Mouse (Mus musculus): ENCODE results near the gene Irs2. TPM values are rescaled to one million over a fixed set of nuclear protein-coding genes. Genes with fewer than 3 reads are reported as not detected.

The Irs2 gene
- polyA plus RNA-seq, 1 experiment from 2014 or later: 6.8 TPM

DNA sequence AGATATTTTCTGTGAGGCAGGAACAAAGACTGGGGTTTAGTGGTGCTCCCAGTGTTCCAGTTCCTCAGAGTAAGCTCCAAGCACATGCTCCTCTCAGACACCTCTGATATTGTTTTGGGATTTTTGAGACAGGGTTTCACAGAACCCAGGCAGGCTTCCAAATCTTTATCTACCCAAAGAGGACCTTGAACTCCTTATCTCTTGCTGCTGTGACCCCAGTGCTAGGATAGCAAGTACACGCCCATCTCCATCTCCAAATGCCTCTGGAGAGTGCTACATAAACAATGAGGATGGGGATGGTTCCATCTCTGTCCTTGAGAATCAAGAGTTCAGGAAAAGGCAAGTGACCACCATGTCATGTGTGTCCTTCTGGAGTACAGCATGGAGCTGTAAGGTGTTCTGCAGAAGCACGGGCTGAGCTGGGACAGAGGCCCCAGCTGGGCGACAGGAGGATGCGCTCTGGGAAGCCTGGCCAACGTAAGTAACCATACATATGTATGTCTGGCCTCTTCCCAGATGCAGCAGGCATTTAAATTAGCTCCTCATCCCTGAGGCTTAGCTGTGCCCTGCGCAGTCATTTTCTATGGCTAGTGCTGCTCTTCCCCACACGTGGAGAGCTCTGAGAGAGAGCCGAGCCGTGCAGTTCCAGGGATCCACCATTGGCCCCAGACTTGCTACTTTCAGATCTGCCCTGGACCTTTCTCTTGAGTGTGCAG, 34.8 kb upstream of the Irs2 start:
- Histone ChIP-seq H3K9ac (replicated peaks; ENCODE audit: low read length) (no peak overlapping the region), H3K4me3 (ENCODE audit: low read depth, low read length) (no peak overlapping the region), H3K27ac (replicated peaks; ENCODE audit: low read depth, low read length) (no peak overlapping the region), H3K27me3 (ENCODE audit: control insufficient read depth, insufficient read depth, low read length) (no peaks in the 10 kb centered on the region), H3K4me2 (ENCODE audit: low read depth, low read length) (no peak overlapping the region), H3K4me1 (ENCODE audit: control insufficient read depth, insufficient read depth, low read length) (no peaks in the 10 kb centered on the region), H3K36me3 (replicated peaks; ENCODE audit: control insufficient read depth, insufficient read depth, low read depth, low read length) (no peaks in the 10 kb centered on the region), H3K9me3 (replicated peaks; ENCODE audit: control insufficient read depth, low read length) (no peaks in the 10 kb centered on the region)
- DNase-seq (ENCODE audit: low spot score): no peak
- ATAC-seq (replicated peaks; ENCODE audit: insufficient number of reproducible peaks, low FRiP score, low TSS enrichment, low read depth): no peak
- 81% methylated on average over 9 of the region's 9 CpGs for whole genome bisulfite sequencing

DNA sequence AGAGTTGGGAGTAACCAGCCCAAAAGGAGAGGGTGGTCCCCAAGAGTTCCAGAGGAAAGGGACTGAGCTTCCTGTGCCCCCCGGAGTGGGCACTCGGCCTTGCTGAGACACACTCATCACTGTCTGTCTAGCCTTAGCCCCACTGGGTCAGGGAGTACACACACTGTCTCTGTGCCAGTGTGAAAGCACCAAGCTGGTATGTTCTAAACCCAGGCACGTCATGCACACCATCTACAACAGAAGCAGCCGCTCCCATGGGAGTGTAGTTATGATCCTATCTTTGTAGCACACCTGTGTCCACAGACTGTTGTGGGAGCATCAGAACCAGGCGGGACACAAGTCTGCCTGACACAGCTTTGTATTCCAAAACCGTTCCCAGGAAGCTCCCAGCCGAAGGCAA, 31.8 kb upstream of the Irs2 start:
- ATAC-seq (replicated peaks; ENCODE audit: insufficient number of reproducible peaks, low FRiP score, low TSS enrichment, low read depth): no peak
- DNase-seq (ENCODE audit: low spot score): no peak
- H3K27me3 ChIP-seq (ENCODE audit: control insufficient read depth, insufficient read depth, low read length): no peaks in the 10 kb centered on the region
- H3K4me2 ChIP-seq (ENCODE audit: low read depth, low read length): no peak overlapping the region
- no peak overlapping the region for H3K27ac ChIP-seq (replicated peaks; ENCODE audit: low read depth, low read length)
- WGBS: 79% methylated on average over 7 of the region's 7 CpGs
- no peak overlapping the region for H3K9ac ChIP-seq (replicated peaks; ENCODE audit: low read length)
- H3K9me3 ChIP-seq (replicated peaks; ENCODE audit: control insufficient read depth, low read length): no peaks in the 10 kb centered on the region
- no peak overlapping the region for H3K4me3 ChIP-seq (ENCODE audit: low read depth, low read length)
- no peaks in the 10 kb centered on the region for H3K4me1 ChIP-seq (ENCODE audit: control insufficient read depth, insufficient read depth, low read length)
- no peaks in the 10 kb centered on the region for H3K36me3 ChIP-seq (replicated peaks; ENCODE audit: control insufficient read depth, insufficient read depth, low read depth, low read length)

DNA sequence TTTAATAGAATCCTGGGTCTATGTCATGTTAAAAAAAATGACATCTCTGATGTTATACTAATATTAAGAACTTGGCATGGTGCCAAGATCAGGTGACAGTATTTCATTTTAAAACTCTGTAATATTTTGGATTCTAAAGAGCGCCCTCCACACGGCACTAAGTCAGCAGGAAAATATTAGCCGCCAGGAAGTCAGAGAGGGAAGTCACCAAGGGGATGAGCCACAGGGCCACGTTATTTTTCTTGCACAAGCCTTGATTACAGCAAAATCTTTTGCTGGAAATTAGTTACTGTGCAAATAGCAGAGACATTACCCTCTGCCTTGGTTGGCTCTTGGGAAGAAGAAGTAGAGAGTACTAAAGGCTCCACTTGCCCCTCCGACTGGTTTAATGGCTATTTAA, 30.5 kb upstream of the Irs2 start:
- no peak overlapping the region for H3K4me3 ChIP-seq (ENCODE audit: low read depth, low read length)
- no peak for DNase-seq (ENCODE audit: low spot score)
- H3K27me3 ChIP-seq (ENCODE audit: control insufficient read depth, insufficient read depth, low read length): no peaks in the 10 kb centered on the region
- no peaks in the 10 kb centered on the region for H3K36me3 ChIP-seq (replicated peaks; ENCODE audit: control insufficient read depth, insufficient read depth, low read depth, low read length)
- H3K27ac ChIP-seq (replicated peaks; ENCODE audit: low read depth, low read length): no peak overlapping the region
- ATAC-seq (replicated peaks; ENCODE audit: insufficient number of reproducible peaks, low FRiP score, low TSS enrichment, low read depth): no peak
- H3K9me3 ChIP-seq (replicated peaks; ENCODE audit: control insufficient read depth, low read length): no peaks in the 10 kb centered on the region
- 75% methylated on average over 5 of the region's 5 CpGs for WGBS
- no peaks in the 10 kb centered on the region for H3K4me1 ChIP-seq (ENCODE audit: control insufficient read depth, insufficient read depth, low read length)
- H3K4me2 ChIP-seq (ENCODE audit: low read depth, low read length): no peak overlapping the region
- no peak overlapping the region for H3K9ac ChIP-seq (replicated peaks; ENCODE audit: low read length)

DNA sequence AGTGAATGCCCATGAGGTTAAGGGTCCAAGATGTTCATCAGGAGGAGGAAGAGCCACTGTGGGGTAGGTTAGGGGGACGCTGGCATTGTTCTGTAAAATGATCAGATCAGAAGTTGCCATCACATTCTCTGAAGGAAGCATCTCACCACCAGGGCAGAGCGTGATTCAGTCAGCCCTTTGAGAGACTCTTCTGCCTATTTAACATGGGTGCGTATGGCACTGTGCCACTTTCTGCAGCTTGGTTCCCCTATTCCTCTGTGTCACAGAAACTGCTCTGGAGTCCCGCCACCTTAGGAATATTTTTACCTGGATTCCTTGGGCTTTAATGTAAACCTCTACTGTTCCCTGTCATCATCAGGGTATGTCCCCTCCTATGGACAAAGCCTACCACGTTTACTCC, 30.1 kb upstream of the Irs2 start:
- Histone ChIP-seq H3K27me3 (ENCODE audit: control insufficient read depth, insufficient read depth, low read length) (no peaks in the 10 kb centered on the region), H3K9me3 (replicated peaks; ENCODE audit: control insufficient read depth, low read length) (no peaks in the 10 kb centered on the region), H3K36me3 (replicated peaks; ENCODE audit: control insufficient read depth, insufficient read depth, low read depth, low read length) (no peaks in the 10 kb centered on the region), H3K9ac (replicated peaks; ENCODE audit: low read length) (no peak overlapping the region), H3K4me2 (ENCODE audit: low read depth, low read length) (no peak overlapping the region), H3K4me3 (ENCODE audit: low read depth, low read length) (no peak overlapping the region), H3K27ac (replicated peaks; ENCODE audit: low read depth, low read length) (no peak overlapping the region), H3K4me1 (ENCODE audit: control insufficient read depth, insufficient read depth, low read length) (no peaks in the 10 kb centered on the region)
- DNase-seq (ENCODE audit: low spot score): no peak
- WGBS: 87% methylated on average over 5 of the region's 5 CpGs
- no peak for ATAC-seq (replicated peaks; ENCODE audit: insufficient number of reproducible peaks, low FRiP score, low TSS enrichment, low read depth)

DNA sequence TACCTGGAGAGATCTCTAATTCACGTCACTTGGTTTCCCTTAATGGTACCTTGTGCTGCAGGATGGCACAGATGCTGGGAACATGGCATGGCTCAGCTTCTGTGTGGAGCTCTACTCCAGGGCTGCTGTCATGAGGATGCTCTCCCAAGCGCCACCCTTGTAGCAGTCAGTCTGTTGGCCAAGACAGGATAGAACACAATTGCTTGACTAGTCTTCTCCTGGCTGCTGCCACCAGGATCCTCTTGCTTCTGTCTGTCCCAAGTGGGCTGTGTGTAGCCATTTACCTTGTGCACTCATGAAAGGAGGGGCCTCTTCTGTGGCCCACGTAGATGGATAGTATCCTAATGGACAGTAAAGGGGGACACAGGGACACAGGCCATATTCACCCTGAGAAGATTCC, 28.5 kb upstream of the Irs2 start:
- ATAC-seq (replicated peaks; ENCODE audit: insufficient number of reproducible peaks, low FRiP score, low TSS enrichment, low read depth): no peak
- 80% methylated on average over 3 of the region's 3 CpGs for WGBS

DNA sequence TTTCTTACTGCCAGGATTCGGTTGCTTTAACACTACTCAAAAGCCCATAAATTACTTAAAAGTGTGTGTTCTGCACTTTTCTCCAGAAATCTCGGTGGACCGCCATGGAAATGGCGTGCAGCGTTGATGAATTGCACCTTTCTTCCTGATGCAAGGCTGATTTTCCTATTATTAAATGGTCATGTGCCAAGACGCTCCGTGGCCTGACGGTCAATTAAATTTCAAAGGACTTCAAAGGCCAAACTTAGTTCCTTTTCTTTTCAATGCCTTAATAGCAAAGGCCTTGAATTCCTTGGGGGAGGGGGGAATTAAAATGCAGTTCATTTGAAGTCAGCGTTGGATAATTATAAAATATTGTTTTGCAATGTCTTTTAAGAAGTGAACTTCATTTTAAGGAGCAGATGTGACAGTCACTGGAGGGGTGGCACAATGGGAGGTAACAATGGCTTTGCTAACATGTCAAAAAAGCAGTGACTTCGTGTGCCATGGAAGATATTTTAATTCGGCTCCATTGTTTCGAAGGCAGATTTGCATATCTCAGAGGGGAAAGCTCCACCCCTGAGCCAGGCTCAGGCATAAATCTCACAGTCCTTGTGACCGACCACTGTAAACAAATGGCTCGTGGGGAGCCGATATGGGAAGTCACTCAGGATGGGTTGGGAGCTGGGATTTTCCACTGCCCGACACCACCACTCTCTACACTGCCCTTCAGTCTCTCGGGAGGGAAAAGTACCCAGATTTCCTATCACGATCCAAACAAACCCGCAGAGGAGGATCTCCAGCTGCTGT, 27.6 kb upstream of the Irs2 start:
- 47% methylated on average over 19 of the region's 19 CpGs for WGBS
- ATAC-seq (replicated peaks; ENCODE audit: insufficient number of reproducible peaks, low FRiP score, low TSS enrichment, low read depth): no peak
- Histone ChIP-seq H3K9ac (replicated peaks; ENCODE audit: low read length) (no peak overlapping the region), H3K4me2 (ENCODE audit: low read depth, low read length) (no peak overlapping the region), H3K9me3 (replicated peaks; ENCODE audit: control insufficient read depth, low read length) (no peaks in the 10 kb centered on the region), H3K4me3 (ENCODE audit: low read depth, low read length) (no peak overlapping the region), H3K27ac (replicated peaks; ENCODE audit: low read depth, low read length) (no peak overlapping the region), H3K27me3 (ENCODE audit: control insufficient read depth, insufficient read depth, low read length) (no peaks in the 10 kb centered on the region), H3K4me1 (ENCODE audit: control insufficient read depth, insufficient read depth, low read length) (no peaks in the 10 kb centered on the region), H3K36me3 (replicated peaks; ENCODE audit: control insufficient read depth, insufficient read depth, low read depth, low read length) (no peaks in the 10 kb centered on the region)
- DNase-seq (ENCODE audit: low spot score): no peak

More for the DNA sequence above, 28.5 kb upstream of the Irs2 start:
- no peaks in the 10 kb centered on the region for H3K9me3 ChIP-seq (replicated peaks; ENCODE audit: control insufficient read depth, low read length)
- H3K27ac ChIP-seq (replicated peaks; ENCODE audit: low read depth, low read length): no peak overlapping the region
- H3K4me2 ChIP-seq (ENCODE audit: low read depth, low read length): no peak overlapping the region
- no peak for DNase-seq (ENCODE audit: low spot score)
- no peak overlapping the region for H3K9ac ChIP-seq (replicated peaks; ENCODE audit: low read length)
- no peaks in the 10 kb centered on the region for H3K4me1 ChIP-seq (ENCODE audit: control insufficient read depth, insufficient read depth, low read length)
- H3K36me3 ChIP-seq (replicated peaks; ENCODE audit: control insufficient read depth, insufficient read depth, low read depth, low read length): no peaks in the 10 kb centered on the region
- H3K27me3 ChIP-seq (ENCODE audit: control insufficient read depth, insufficient read depth, low read length): no peaks in the 10 kb centered on the region
- H3K4me3 ChIP-seq (ENCODE audit: low read depth, low read length): no peak overlapping the region

DNA sequence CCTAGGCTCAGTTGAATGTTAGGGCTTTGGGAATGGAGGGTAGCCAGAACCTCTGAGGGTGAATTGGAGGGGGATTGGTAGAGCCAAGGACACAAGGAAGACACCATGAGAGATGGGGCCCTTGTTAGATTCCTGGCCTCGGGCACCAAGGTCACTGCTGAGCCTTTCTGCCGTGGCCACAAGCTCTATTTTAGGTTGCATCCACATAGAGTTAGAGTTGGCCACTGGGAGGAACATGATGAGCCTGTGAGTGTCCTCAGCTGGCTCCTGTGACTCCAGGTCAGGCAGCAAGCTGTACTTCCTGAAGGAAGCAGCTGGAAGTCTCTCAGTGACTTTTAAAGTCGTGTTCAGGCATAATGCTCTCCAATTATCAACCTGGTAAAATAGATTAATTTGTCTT, 16.6 kb upstream of the Irs2 start:
- Histone ChIP-seq H3K36me3 (replicated peaks; ENCODE audit: control insufficient read depth, insufficient read depth, low read depth, low read length) (no peaks in the 10 kb centered on the region), H3K27me3 (ENCODE audit: control insufficient read depth, insufficient read depth, low read length) (no peaks in the 10 kb centered on the region), H3K9ac (replicated peaks; ENCODE audit: low read length) (no peak overlapping the region), H3K4me1 (ENCODE audit: control insufficient read depth, insufficient read depth, low read length) (no peaks in the 10 kb centered on the region), H3K9me3 (replicated peaks; ENCODE audit: control insufficient read depth, low read length) (no peaks in the 10 kb centered on the region), H3K27ac (replicated peaks; ENCODE audit: low read depth, low read length) (no peak overlapping the region), H3K4me2 (ENCODE audit: low read depth, low read length) (no peak overlapping the region), H3K4me3 (ENCODE audit: low read depth, low read length) (no peak overlapping the region)
- DNase-seq (ENCODE audit: low spot score) (no peak), ATAC-seq (replicated peaks; ENCODE audit: insufficient number of reproducible peaks, low FRiP score, low TSS enrichment, low read depth) (no peak)
- 66% methylated on average over 3 of the region's 3 CpGs for WGBS

DNA sequence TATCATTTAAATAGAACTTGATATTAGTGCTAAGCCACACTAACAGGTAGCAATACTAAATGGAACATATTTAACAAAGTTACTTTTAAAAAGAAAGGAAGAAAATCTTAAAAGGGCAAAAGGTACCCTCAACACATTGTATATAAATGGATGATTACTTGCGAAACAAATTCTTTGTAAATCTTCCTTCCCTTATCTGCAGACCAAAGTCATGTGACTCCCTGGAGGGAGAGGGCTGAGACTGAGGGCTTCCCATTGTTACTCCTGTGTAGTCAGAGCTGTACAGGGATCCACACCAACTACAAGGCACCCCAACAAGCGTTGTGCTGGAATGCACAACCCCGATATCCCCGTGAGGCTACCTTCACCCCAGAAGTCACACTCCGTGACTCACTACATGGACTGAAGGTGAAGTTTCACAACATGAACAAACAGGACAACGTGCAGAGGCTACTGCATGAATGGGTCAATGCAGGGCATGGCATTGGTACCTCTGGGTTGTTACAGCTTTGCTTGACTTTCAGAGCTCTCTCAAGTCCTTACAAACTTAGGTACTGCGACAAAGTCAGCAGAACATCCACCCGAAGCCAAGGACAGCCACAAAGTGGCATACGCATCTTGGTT, 12.8 kb upstream of the Irs2 start:
- Histone ChIP-seq H3K9ac (replicated peaks; ENCODE audit: low read length) (no peak overlapping the region), H3K4me2 (ENCODE audit: low read depth, low read length) (no peak overlapping the region), H3K4me3 (ENCODE audit: low read depth, low read length) (no peak overlapping the region), H3K27me3 (ENCODE audit: control insufficient read depth, insufficient read depth, low read length) (no peaks in the 10 kb centered on the region), H3K4me1 (ENCODE audit: control insufficient read depth, insufficient read depth, low read length) (no peaks in the 10 kb centered on the region), H3K9me3 (replicated peaks; ENCODE audit: control insufficient read depth, low read length) (no peaks in the 10 kb centered on the region), H3K27ac (replicated peaks; ENCODE audit: low read depth, low read length) (no peak overlapping the region), H3K36me3 (replicated peaks; ENCODE audit: control insufficient read depth, insufficient read depth, low read depth, low read length) (no peaks in the 10 kb centered on the region)
- WGBS: 92% methylated on average over 9 of the region's 9 CpGs
- DNase-seq (ENCODE audit: low spot score) (no peak), ATAC-seq (replicated peaks; ENCODE audit: insufficient number of reproducible peaks, low FRiP score, low TSS enrichment, low read depth) (no peak)
